Mouse (Mus musculus): ENCODE measurements around the gene Cyth3.
A peak's percentile ranks its signal among the peaks of the same experiment; 100 is the strongest.

Cyth3 gene

DNA sequence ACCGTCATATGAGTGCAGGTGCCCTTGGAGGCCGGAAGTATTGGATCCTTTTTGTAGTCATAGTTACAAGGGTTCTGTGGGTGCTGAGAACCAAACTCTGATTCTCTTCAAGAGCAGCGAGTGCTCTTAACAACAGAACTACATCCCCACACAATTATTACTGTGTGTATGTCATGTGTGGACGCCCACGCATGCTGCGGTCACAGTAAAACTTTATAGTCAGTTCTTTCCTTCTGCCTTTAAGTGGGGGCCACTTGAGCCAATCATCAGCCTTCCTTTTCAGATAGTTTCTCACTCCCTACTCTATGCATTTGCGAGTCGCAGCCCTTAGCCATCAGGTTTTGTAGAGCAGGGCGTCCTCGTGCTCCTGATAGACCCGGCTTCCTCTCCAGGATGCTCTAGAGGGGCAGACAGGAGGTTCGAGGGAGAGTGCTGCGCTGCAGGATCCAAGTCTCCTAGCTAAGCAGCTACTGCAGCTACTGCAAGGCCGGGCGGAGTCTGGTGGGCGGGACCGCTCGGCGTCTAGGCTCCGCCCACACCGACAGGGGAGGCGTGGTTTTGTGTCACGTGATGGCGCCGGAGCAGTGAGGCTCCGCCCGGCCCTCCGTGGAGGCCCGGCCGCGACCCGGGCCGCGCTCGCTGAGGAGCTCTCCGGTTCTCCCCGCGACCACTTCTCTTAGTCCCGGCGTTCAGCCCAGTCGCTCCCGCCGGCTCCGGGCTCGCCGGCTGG is at the start of gene Cyth3:
Cyth3 (plus strand) TSS at position 555 of the 730 bp plus-strand sequence.
- peak; percentile 83 for ATAC-seq (ENCODE audit: low TSS enrichment)

- ATAC-seq (ENCODE audit: low TSS enrichment) = no peak
Observed at GRCm38 (mm10) chr5:143573067-143573466, 49.2 kb upstream of the Cyth3 start.

DNA sequence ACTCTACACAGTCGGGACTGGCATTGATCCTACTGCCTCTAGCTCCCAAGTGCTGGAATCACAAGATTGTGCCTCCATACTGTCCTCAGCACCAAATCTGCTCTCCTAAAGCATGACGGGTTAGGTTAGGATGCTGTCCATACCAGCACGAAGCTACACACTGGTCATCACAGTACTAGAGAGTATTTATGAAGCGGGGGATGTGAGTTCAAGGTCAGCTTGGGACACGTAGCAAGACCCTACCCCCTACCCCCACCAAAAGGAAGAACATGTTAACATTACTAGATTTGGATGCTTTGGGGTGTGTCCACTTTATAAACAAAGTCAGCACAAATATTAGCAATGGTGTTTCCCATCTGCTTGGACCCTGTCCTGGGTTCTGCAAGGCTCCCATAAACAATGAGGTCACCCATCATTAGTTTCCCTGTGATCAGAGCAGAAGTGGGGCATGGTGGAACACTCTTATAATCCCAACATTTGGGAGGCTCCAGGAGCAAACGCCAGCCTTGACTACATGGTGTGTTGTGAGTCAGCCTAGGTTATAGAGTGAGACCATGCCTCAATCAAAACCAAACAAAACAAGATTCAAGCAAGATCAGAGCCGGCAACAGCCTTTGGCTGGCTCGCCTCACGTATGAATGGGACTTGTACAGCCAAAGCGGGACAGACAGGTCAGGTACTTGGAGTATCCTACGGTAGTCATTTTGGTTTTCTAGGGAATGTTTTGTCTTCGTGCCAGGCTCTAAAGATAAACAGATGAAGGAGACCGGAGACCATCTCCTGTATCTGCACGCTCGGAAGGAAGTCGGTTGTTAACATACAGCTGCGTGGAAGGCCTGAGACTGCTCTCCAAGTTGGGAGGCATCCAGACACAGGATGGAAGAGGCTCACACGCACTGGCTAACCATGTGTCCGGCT is 47.7 kb upstream of the Cyth3 start:
- no peak for ATAC-seq (ENCODE audit: low TSS enrichment)

DNA sequence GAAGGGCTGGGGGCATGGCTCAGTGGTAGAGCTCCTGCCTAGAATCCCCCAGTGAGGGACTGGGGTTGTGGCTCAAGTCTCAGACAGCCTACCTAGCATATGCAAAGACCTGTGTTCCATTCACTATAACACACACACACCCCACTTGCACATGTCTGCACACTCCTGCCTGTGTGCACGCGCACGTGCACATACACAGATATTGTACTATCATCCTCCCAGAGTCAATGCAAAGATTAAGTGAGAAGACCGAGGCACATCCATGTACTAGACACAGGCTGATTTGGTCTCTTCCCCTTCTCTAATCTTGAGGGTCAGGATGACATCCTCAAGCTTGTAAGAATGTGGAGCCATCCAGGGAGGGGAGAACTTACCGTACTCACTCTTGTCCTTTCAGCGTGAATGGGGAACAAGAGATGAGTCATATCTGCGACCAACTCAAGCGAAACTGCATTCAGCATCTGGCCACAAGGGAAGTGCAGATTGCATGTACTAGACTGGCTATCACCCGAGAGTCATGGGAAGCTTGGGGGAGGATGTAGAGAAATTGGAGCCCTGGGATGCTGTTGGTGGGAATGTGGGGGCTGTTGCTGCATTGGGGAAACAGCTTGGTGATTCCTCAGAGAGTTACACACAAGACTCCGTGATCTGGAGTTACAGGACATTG is 42.6 kb upstream of the Cyth3 start:
- ATAC-seq (ENCODE audit: low TSS enrichment) = peak; percentile 83; the same call in 1 of the 2 replicates

DNA sequence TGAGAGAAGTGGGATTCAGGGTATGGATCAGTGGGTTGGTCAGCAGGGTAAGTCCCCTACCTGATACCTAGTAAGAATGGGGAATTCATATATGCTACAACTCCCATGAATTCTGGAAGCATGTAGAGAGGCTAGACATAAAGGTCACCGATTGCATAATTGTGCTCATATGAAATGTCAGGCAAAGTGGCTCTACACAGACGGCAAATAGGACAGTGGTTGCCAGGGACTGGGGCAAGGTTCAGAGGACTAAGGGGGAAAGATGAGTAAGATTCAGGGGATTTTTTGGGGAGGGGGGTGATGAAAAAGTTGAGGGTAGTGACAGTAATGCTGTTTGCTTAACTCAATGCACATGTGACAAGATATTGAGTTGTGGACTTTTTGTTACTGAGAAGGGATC is 41.3 kb upstream of the Cyth3 start:
- no peak for ATAC-seq (ENCODE audit: low TSS enrichment)

DNA sequence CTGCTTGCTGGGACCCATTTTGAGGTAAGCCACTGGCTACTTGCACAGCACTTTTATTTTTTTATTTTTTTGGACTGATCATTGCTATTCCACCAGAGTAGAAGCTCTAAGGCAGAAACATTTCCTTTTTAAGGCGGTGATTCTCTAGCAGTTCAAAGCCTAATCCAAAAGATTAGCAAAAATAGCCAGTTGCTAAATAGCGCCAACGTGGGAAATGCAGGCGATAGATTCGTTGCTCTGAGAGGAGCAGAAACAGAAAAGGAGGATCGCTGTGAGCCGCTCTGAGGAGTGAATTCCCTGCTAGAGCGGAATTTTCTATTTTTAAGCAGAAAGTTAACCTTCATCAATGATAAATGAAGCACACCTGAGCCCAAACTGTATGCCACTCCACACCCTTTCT is 40.4 kb upstream of the Cyth3 start:
- peak; percentile 58; the same call in 1 of the 2 replicates for ATAC-seq (ENCODE audit: low TSS enrichment)

- ATAC-seq (ENCODE audit: low TSS enrichment) = no peak
Observed at GRCm38 (mm10) chr5:143583081-143583480, 39.2 kb upstream of the Cyth3 start.

- ATAC-seq (ENCODE audit: low TSS enrichment) = no peak
Observed at GRCm38 (mm10) chr5:143584982-143585381, 37.3 kb upstream of the Cyth3 start.

GRCm38 (mm10) chr5:143586386-143586785 is 35.9 kb upstream of the Cyth3 start:
- ATAC-seq (ENCODE audit: low TSS enrichment) = no peak

- no peak for ATAC-seq (ENCODE audit: low TSS enrichment)
Observed at GRCm38 (mm10) chr5:143589108-143589507, 33.1 kb upstream of the Cyth3 start.

- ATAC-seq (ENCODE audit: low TSS enrichment) = no peak
Observed at GRCm38 (mm10) chr5:143592926-143593325, 29.3 kb upstream of the Cyth3 start.

- no peak for ATAC-seq (ENCODE audit: low TSS enrichment)
Observed at GRCm38 (mm10) chr5:143593563-143594146, 28.6 kb upstream of the Cyth3 start.

DNA sequence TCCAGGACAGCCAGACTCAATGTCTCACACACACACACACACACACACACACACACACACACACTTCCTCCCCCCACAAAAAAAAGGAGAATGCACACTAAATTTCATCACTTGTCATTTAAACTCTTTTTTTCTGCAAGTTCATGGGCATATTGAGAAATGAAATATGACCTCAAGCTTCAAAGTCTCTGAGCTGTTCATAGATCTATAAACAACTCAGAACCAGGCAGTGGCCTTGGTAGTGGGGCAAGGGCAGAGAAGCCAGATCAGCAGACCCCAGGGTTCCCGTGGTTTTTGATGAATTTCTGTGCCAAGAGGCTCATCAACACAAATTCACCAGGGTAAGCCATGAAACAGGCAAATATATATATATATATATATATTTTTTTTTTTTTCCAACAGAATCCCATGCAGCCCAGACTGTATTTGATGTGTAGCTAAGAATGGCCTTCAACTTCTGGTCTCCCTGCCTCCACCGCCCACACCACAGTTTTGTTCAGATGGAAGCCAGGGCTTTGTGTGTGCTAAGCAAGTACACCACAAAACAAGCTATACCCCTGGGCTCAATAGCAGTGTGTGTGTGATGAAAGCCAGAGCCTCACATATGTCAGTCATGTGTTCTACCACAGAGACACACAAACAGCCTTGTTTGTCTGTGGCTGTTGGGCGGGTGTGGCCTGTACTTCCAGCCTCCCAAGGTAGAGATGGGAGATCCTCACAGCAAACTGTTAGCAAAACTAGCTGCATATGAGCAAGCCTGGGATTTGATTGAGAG is 27.8 kb upstream of the Cyth3 start:
- ATAC-seq (ENCODE audit: low TSS enrichment) = no peak

- no peak for ATAC-seq (ENCODE audit: low TSS enrichment)
Observed at GRCm38 (mm10) chr5:143602051-143602450, 20.2 kb upstream of the Cyth3 start.

GRCm38 (mm10) chr5:143604157-143604774 is 18.0 kb upstream of the Cyth3 start:
- ATAC-seq (ENCODE audit: low TSS enrichment) = no peak

GRCm38 (mm10) chr5:143606756-143607155 is 15.5 kb upstream of the Cyth3 start:
- ATAC-seq (ENCODE audit: low TSS enrichment) = no peak

GRCm38 (mm10) chr5:143608175-143608574 is 14.1 kb upstream of the Cyth3 start:
- ATAC-seq (ENCODE audit: low TSS enrichment) = peak; percentile 77; the same call in 1 of the 2 replicates

DNA sequence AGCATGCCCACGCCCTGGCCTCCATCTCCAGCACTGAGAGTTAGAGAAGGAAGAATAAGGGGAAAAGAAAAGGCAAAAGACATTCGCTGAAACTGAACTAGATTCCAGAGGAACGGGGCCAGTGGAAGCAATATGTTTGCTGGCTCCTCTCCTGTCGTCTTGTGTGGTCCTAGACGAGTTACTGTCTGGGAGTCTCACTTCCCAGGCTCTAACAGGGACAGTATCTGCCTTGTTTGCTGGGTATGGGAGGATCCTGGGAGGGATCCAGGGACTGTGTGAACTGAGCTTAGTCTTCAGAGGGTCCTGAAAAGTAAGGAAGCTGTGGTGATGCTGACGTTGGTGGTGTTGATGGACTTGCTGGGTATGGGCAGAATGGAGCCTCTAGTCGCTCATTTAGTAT is 10.3 kb upstream of the Cyth3 start:
- ATAC-seq (ENCODE audit: low TSS enrichment) = 0 out of 2 replicates have a peak, but pooled peaks have one; percentile 27

GRCm38 (mm10) chr5:143613265-143613664 is 9.0 kb upstream of the Cyth3 start:
- no peak for ATAC-seq (ENCODE audit: low TSS enrichment)

- no peak for ATAC-seq (ENCODE audit: low TSS enrichment)
Observed at GRCm38 (mm10) chr5:143614519-143614918, 7.7 kb upstream of the Cyth3 start.

GRCm38 (mm10) chr5:143615353-143615752 is 6.9 kb upstream of the Cyth3 start:
- no peak for ATAC-seq (ENCODE audit: low TSS enrichment)

Measured in frontal cortex, adult (tissue).